Mouse (Mus musculus) layer of hippocampus, postnatal 10 days (tissue): ENCODE data around the gene Tspan32. TPM values are rescaled to one million over a fixed set of nuclear protein-coding genes. Genes with fewer than 3 reads are reported as not detected.

Experiments used
- DNase-seq, 2 experiments: peaks; one replicate each; pipeline ENCODE4 v3.0.0; 2021; ENCODE audit warnings: low spot score in 2 of 2
- total RNA-seq, 2 experiments: library from RNA; stranded (reverse); gene quantifications; 2 replicates each; pipeline ENCODE4 v1.2.3; 2021

The Tspan32 gene
- total RNA-seq, 2 experiments from 2014 or later, result not detected

DNA sequence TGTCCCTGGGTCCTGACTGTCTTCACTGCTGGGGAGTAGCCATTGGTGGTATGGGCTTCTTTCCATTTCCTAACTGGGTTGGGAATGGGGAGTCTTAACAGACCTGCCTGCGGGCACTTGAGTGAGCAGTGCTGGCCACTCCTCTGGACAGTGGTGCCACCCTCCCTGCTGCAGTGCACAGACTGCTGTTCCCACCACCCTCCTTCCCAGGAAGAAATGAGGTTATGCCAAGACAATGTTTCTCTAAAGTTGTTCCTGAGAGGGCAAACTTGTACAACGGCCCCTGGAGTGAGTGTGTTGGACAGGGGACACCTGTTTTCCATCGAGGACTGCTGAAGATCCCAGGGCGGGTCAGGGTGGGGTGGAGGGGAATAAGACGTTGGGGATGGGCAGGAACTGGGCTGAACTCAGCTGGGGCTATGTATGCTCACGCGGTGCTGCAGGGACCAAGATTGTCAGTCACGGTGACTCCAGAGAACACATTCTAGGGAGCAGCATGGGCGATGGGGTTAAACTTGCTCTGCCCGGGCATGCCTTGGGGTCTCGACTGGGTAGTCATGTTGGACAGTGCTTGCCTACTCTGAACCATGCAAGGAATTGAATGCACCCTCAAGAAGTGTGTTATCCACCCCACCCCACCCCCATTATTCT lies 49.2 kb downstream of the Tspan32 start:
- DNase-seq, result no peak

DNA sequence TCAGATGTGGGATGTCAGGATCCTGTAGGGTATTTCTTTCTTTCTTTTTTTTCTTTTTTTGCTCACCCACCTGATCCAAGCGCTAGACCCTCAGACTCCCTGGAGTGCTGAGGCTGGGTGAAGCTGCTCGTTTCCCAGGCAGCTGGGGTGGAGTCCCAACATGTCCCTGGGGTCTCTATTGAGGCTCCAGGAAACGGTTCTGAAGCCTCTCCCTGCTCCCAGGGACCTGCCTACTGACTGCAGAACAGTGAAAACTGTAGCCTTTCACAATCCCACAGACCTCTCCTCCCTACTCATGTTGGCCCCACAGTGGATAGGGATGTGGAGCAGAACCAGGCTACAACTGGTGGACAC lies 49.7 kb downstream of the Tspan32 start:
- no peak for DNase-seq

DNA sequence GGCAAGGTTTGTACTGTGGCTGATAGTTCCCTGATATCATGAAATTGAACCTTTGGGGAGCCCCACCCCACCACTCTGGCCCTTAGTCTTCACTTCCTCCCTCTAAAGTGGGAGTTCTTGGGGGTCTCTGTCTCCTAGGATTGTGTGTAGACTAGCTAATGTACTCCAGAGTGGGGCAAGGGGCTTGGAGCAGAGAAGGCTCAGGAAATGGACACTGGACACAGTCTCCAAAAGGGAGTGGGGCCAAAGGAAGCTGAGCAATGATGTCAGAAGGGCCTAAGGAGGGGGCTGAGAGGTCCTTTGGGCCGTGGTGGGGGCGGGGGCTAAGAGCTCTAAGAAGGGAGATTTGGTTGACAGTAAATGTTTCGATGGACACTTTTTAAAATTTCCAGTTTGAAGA lies 50.2 kb downstream of the Tspan32 start:
- DNase-seq, result no peak

DNA sequence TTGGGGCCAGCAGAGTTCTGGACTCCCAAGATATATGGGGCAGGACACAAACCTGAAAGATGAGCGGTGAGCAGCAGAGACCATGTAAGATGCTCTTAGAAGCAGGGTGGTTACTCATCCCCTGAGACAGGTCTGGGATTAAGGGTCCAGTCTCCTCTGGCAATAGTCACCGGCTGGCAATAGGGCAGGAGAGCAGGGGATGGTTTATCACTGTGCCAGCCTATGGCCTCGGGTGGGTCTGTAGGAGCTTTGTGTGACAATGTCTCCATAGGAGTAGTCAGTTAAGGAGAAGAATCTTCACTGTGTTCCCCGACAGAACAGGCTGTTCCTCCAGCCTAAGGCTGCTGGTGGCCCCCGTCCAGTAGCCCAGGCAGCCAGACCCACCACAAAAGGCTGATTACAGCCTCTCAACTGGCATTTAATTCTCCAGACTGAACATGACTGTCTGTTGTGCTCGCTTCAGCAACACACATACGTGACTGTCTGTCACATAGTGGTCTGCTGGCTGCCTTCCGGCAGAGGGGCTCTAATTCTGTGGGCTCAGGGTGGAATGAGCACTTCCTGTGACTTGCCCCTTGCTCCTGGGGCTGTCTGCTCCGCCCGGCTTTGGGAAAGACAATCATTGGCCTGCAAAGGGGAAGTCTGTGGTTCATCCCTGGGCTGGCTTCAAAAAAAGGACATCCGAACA lies 50.8 kb downstream of the Tspan32 start:
- DNase-seq, result peak in 1 of 2 experiments; percentile 49

DNA sequence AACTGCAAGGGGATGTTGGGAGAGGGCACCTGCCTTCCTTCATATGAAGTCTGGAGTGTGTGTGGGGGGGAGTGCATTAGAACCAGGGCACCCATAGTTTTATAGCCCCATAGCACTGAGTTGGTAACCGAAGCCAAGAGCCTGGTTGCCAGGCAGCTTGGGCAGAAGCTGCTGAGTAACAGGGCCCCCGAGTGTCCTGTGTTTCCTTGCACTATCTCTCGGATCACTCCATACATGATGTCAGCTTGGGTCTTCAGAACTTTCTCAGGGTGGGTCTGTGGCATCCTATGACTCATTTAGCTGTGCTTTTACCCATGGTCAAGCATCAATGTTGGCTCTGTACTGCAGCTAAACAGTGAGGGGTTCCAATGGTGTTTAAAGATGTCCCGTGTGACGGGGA lies 52.2 kb downstream of the Tspan32 start:
- no peak for DNase-seq

DNA sequence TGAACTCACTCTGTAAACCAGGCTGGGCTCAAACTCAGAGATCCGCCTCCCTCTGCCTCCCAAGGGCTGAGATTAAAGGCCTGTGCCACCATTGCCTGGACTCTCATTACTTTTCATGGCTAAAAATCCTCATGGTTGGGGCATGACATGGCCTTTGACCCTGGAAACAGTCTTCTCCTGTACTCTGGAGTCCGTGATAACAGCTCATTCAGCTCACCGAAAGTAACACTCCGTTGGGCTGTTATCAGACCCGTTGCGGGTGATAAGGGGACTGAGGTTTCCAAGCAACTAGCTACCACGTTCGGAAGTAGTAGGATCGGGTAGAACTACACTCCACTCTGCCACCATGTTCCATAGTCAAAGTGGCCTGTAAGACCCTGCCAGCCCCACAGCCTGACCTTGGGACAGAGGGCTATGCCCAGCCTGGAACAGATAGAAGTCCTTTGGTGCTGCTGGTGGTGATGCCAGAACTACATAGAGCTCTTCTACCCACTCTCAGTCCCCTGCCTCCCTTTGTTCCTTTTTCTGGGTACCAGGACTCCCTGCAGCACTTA lies 52.9 kb downstream of the Tspan32 start:
- no peak for DNase-seq

DNA sequence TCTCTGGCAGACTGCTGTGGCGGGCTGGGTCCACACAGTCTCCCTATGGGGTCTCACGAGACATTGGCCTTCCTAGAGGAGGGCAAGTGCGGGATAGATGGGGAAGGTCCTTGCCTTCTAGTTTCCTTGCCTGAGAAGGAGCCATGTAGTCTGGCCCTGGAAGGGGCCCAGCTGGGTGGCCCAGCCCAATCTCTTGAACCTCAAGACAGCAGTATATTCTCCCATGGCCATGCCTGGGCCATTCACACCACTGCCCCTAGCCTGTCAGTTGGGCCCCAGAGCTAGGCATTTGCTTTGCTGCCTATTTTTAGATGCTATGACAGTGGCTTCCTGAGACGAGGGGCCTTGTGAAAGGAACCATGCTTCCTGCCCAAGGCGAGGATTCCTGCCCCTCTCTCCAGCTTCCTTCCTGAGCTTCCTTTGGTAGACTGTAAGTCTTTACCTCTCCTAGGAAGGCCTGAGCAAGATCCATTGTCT lies 53.4 kb downstream of the Tspan32 start:
- no peak for DNase-seq

DNA sequence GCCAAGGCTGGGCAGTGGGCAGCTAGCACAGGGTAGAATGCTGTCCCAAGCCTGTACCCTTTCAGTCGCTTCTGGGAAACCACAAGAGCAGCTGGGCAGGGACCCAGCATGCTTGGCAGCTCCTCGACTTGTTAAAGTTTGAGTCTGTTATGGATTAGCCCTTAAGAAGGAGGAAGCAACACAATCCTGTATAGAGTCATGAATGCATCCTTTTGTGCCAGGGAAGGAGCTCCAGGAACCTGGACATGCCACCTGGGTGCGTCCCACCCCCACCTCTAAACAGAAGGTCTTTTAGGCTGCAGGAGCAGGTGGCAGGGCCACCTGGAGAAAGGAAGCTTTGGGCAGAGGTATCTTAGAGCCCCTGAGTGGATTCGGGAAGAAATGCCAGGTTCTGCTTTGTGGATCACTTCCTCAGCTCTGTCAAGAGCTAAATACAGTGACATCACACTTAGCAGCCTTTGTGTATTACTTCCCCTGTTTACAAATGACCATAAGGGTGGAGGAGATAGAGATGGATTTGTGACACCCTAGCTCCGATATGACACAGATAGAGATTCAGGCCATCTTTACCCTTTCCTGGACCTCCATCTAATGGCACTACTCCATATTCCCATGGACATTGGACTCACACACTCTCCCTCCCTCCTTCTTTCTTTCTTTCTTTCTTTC lies 54.5 kb downstream of the Tspan32 start:
- peak; percentile 49 to 60 for DNase-seq

DNA sequence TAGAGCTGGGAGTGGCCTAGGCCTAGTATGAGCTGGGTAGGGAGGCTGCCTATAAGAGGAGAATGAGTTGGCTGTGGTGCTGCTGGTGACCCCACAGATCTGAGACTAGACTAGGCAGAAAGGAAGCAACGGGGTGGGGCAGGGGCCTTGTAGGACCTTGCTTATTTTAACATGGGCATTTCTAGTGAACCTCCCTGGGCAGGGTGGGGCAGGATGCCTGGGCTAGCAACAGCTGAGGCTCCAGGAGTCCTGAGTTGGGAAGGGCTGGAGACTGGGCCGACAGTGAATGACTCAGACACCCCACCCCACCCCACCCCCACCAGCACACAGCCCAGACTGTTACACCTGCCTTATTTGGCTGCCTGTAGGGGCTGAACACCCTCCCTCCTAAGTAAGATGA lies 57.9 kb downstream of the Tspan32 start:
- no peak for DNase-seq

DNA sequence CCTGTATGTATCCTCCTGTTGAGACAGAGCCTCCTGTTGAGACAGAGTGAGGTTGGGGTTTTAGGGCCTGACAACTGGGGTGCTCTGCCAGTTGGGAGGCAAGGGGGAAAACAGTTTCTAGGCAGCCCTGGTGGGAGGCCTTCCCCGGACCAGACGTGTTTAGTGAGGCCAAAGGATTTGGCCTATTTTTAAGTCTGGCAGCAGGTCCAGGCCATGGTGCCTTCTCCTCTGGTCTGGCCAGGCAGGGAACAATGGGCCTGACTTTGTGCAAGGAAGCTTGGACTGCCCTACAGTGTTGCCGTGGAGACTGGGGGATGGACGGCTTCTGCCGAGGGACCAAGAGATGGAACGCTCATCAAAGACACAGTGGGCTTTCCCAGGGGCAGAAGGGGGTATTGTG lies 59.4 kb downstream of the Tspan32 start:
- peak; percentile 52 to 64 for DNase-seq

DNA sequence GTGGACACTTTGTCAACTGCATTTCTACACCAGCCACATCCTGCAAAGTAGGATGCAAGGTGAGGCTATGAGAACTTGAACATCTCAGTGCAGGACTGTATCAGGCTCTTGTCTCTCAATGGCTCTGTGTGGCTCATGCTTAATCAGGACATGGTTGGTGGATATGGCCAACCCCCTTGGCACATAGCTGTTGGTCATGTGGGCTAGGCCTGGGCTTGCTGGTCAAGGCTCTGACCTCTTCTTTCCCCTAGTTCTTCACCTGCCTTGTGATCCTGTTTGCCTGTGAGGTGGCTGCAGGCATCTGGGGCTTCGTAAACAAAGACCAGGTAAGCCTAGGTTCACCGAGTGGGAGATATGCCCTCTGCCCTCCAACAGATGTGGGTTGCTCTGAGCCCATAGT lies 60.8 kb downstream of the Tspan32 start:
- no peak for DNase-seq

DNA sequence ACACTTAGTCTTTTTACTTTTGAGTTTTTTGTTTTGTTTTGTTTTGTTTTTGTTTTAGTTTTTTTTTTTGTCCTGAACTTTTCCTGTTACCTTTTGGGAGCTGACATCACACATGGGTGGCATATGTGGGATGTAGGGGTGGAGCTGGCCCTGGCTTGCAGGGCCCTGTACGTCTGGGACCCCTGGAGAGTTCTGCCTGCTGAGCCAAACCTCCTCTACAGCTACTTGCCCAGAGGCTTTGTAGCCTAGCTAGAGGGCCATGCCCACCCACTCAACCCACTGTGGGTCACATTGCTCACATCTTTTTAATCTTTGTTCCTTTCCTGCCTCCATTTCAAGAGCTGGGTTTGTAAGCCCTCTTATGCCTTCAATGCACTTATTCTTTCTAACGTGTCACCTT lies 62.6 kb downstream of the Tspan32 start:
- DNase-seq, result no peak

DNA sequence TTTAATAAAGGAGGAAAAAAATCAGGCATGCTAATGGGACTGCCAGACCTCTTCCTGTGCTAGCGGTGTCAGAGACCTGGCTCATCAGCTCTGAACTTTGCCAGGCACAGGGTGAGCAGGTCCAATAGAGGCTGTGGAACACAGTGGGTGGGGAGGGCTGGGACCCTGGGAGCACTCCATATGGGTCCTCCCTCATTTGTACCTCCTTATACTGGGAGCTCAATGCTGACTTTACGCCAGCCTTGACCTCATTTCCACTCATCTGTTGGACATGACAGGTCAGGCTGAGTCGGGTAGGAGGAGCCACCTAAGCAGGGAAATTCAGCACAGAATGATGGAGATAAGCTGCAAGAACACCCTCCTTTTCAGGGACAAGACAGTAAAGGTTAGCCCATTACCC lies 63.1 kb downstream of the Tspan32 start:
- no peak for DNase-seq

DNA sequence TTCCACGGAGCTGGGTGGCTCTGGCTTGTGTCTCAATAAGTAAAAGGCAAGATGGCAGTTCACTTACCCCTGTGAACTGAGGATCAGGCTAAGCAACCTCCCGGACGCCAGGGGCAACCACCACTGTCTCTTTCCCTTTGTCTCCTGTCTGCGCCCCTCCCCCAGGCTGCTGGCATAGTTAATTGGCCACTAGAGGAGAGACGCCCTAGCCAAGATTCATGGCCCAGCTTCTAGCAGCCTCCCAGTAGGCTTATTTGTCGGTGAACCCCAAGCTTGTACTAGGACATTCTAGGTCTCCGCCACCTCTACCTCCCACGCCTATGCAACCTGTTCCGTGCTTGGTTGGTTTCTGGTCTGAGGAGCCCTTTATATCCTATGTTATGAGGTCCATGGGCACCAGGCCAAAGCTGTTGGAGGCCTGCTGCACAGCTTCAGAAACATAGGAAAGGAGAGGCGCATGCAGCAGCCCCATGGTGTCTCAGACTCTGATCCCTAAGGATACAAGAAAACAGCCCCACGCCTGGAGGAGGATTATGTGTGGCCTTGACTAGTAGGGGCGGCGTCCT lies 63.6 kb downstream of the Tspan32 start:
- DNase-seq, result peak; percentile 66 to 76

DNA sequence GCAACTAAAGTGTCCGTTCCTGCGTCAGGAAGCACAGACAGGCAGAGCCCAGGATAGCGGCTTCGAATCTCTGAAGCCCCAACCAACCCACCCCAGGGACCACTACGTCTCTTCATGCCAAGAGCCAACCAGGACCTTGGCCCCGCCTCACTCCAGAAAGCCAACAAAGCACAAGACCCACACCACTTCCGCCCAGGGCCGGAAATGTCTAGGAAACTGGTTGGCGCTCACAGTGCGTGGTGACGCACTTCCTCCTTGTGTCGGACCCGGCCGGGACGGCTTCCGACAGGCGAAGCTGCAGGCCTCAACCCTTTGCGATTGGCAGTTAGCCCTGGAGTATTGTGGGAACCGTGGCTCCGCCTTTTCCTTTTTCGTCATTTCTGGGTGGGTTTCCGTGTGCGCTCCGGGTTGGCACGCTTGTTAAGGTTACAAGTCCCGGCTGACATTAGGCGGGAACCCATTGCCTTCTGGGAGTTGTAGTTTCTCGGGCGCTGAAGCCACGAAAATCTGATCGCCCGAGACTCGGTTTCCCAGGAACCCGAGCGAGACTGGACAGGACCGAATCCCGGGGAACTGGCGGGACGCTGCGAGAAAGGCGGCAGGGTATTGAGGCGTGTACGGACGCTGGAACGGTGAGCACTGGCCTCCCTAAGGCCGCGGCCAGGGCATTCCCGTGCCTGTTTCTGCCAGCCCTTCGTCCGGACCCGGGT lies 64.2 kb downstream of the Tspan32 start, which contains the start of gene Tssc4:
Tssc4 (plus strand) TSS at position 368 of the 710 bp plus-strand sequence.
- DNase-seq, result peak; percentile 97

Other genes starting within 250 kb of the Tspan32 start
- under 1 TPM; 0.64 to 0.89 TPM for gene Th, start 73.9 kb upstream of the Tspan32 start, total RNA-seq
- under 1 TPM; 0.27 to 0.32 TPM for gene Ascl2, start 35.8 kb upstream of the Tspan32 start, total RNA-seq
- gene Cd81, start 47.7 kb downstream of the Tspan32 start, total RNA-seq, result 100 to 1,000 TPM; 395 to 401 TPM
- 10 to 100 TPM; 41.9 to 46.0 TPM for gene Tssc4, start 64.2 kb downstream of the Tspan32 start, total RNA-seq
- under 1 TPM; 0.31 to 0.59 TPM for gene Trpm5, start 89.6 kb downstream of the Tspan32 start, total RNA-seq
- gene Kcnq1, start 101.3 kb downstream of the Tspan32 start, total RNA-seq, result 1 to 10 TPM; 1.0 to 2.3 TPM